Mouse (Mus musculus) embryonic facial prominence, embryonic 13.5 days (tissue): Measurements from ENCODE around the gene Mfsd6. TPM values are rescaled to one million over a fixed set of nuclear protein-coding genes. Genes with fewer than 3 reads are reported as not detected.

ENCODE experiments used
- ATAC-seq: fragments of 200-750 bp; cut with Nextera tagmentation; 2 replicates; pipeline ENCODE4 v1.8.0; 2017; ENCODE audit warnings: low read depth; ENCODE audit not compliant: insufficient number of reproducible peaks, insufficient read depth, low FRiP score, low TSS enrichment
- H3K27ac ChIP-seq: fragments of 300-500 bp; sonication (generic); 2 replicates; pipeline ENCODE4 v1.5.1; 2015; ENCODE audit warnings: moderate library complexity, mild to moderate bottlenecking, inconsistent platforms
- H3K27me3 ChIP-seq: fragments of 300-500 bp; sonication (generic); 2 replicates; pipeline ENCODE4 v1.6.1; 2015; ENCODE audit warnings: mild to moderate bottlenecking, inconsistent platforms
- H3K36me3 ChIP-seq: fragments of 300-500 bp; sonication (generic); 2 replicates; pipeline ENCODE4 v1.6.1; 2015; ENCODE audit warnings: mild to moderate bottlenecking, inconsistent platforms
- H3K4me1 ChIP-seq: fragments of 300-500 bp; sonication (generic); 2 replicates; pipeline ENCODE4 v1.6.1; 2015; ENCODE audit warnings: inconsistent platforms
- H3K4me2 ChIP-seq: fragments of 300-500 bp; sonication (generic); 2 replicates; pipeline ENCODE4 v1.6.1; 2015; ENCODE audit warnings: moderate library complexity, mild to moderate bottlenecking, inconsistent platforms
- H3K4me3 ChIP-seq: fragments of 300-500 bp; sonication (generic); 2 replicates; pipeline ENCODE4 v1.5.1; 2015; ENCODE audit warnings: mild to moderate bottlenecking, inconsistent platforms
- H3K9ac ChIP-seq: fragments of 300-500 bp; sonication (generic); 2 replicates; pipeline ENCODE4 v1.6.1; 2015; ENCODE audit warnings: mild to moderate bottlenecking, inconsistent platforms
- H3K9me3 ChIP-seq: fragments of 300-500 bp; sonication (generic); 2 replicates; pipeline ENCODE4 v1.6.1; 2016; ENCODE audit warnings: inconsistent platforms
- WGBS: fragments of 180-500 bp; shearing (Covaris S2); methylation state at CpG from one replicate; pipeline ENCODE4 v1.1.7; 2015; ENCODE audit warnings: mixed read lengths; 5-methylcytosine and 5-hydroxymethylcytosine counted together
- polyA plus RNA-seq: library from polyadenylated mRNA; unstranded; fragments of >200 nt; fragmentation: Nextera tagmentation; extraction: Ambion mirVana; gene quantifications from 2 replicates; pipeline ENCODE4 v1.2.1, GENCODE M21; 2015

The Mfsd6 gene
- polyA plus RNA-seq, 1 experiment from 2014 or later = 1.6 TPM

GRCm38 (mm10) chr1:52734208-52734607 lies 6.9 kb upstream of the Mfsd6 start:
- ATAC-seq = no peak
- no peak overlapping the region for H3K9ac ChIP-seq
- H3K27me3 ChIP-seq = peaks cover 4% of the 10 kb centered on the region; the same call in 1 of the 2 replicates
- no peak overlapping the region for H3K27ac ChIP-seq
- H3K4me3 ChIP-seq = no peak overlapping the region
- no peak overlapping the region for H3K4me2 ChIP-seq
- no peaks in the 10 kb centered on the region for H3K36me3 ChIP-seq
- H3K4me1 ChIP-seq = no peaks in the 10 kb centered on the region
- WGBS = 74% methylated on average over 4 of the region's 4 CpGs
- no peaks in the 10 kb centered on the region for H3K9me3 ChIP-seq

GRCm38 (mm10) chr1:52730258-52730657 lies 3.0 kb upstream of the Mfsd6 start:
- 82% methylated on average over 1 of the region's 1 CpGs for WGBS
- H3K4me2 ChIP-seq = no peak overlapping the region
- no peaks in the 10 kb centered on the region for H3K4me1 ChIP-seq

GRCm38 (mm10) chr1:52728857-52729489 lies 1.7 kb upstream of the Mfsd6 start:
- Histone ChIP-seq H3K4me2 (no peak overlapping the region), H3K36me3 (no peaks in the 10 kb centered on the region), H3K9me3 (no peaks in the 10 kb centered on the region), H3K27ac (no peak overlapping the region), H3K4me3 (no peak overlapping the region), H3K9ac (no peak overlapping the region), H3K27me3 (peaks cover 41% of the 10 kb centered on the region), H3K4me1 (no peaks in the 10 kb centered on the region)
- 92% methylated on average over 5 of the region's 5 CpGs for WGBS
- ATAC-seq = no peak

More at GRCm38 (mm10) chr1:52730258-52730657, 3.0 kb upstream of the Mfsd6 start:
- H3K9me3 ChIP-seq = no peaks in the 10 kb centered on the region
- no peak for ATAC-seq
- H3K36me3 ChIP-seq = no peaks in the 10 kb centered on the region
- H3K9ac ChIP-seq = no peak overlapping the region
- H3K27ac ChIP-seq = no peak overlapping the region
- H3K4me3 ChIP-seq = no peak overlapping the region
- peaks cover 39% of the 10 kb centered on the region for H3K27me3 ChIP-seq

GRCm38 (mm10) chr1:52726371-52727055 lies 749 bp downstream of the Mfsd6 start:
- Histone ChIP-seq H3K9ac (peak overlapping the region; percentile 74), H3K36me3 (no peaks in the 10 kb centered on the region), H3K4me1 (no peaks in the 10 kb centered on the region), H3K9me3 (no peaks in the 10 kb centered on the region), H3K4me2 (peak overlapping the region; percentile 99), H3K27me3 (peaks cover 41% of the 10 kb centered on the region), H3K4me3 (peak overlapping the region; percentile 73), H3K27ac (no peak overlapping the region; the same call in 1 of the 2 replicates)
- WGBS = under 1% methylated on average over 45 of the region's 56 CpGs
- ATAC-seq = peak; percentile 52

GRCm38 (mm10) chr1:52722586-52722985 lies 4.7 kb downstream of the Mfsd6 start:
- no peak overlapping the region for H3K27ac ChIP-seq

GRCm38 (mm10) chr1:52719096-52719495 lies 8.2 kb downstream of the Mfsd6 start:
- WGBS = 69% methylated on average over 5 of the region's 5 CpGs
- Histone ChIP-seq H3K4me1 (no peaks in the 10 kb centered on the region), H3K36me3 (no peaks in the 10 kb centered on the region), H3K4me2 (no peak overlapping the region), H3K27ac (no peak overlapping the region), H3K9me3 (no peaks in the 10 kb centered on the region), H3K4me3 (no peak overlapping the region), H3K27me3 (no peaks in the 10 kb centered on the region), H3K9ac (no peak overlapping the region)
- ATAC-seq = no peak

More at GRCm38 (mm10) chr1:52722586-52722985, 4.7 kb downstream of the Mfsd6 start:
- ATAC-seq = no peak
- Histone ChIP-seq H3K4me3 (no peak overlapping the region), H3K9ac (no peak overlapping the region), H3K27me3 (peaks cover 21% of the 10 kb centered on the region), H3K4me2 (no peak overlapping the region), H3K9me3 (no peaks in the 10 kb centered on the region), H3K36me3 (no peaks in the 10 kb centered on the region), H3K4me1 (no peaks in the 10 kb centered on the region)
- WGBS = 53% methylated on average over 4 of the region's 4 CpGs

GRCm38 (mm10) chr1:52718068-52718748 lies 9.1 kb downstream of the Mfsd6 start:
- H3K27ac ChIP-seq = no peak overlapping the region
- 42% methylated on average over 3 of the region's 3 CpGs for WGBS
- no peak for ATAC-seq

GRCm38 (mm10) chr1:52714451-52714850 lies 12.8 kb downstream of the Mfsd6 start:
- H3K27ac ChIP-seq = no peak overlapping the region
- no peak overlapping the region for H3K4me2 ChIP-seq
- H3K27me3 ChIP-seq = no peaks in the 10 kb centered on the region
- no peaks in the 10 kb centered on the region for H3K36me3 ChIP-seq
- 47% methylated on average over 1 of the region's 1 CpGs for WGBS
- H3K4me1 ChIP-seq = no peaks in the 10 kb centered on the region
- H3K4me3 ChIP-seq = no peak overlapping the region
- H3K9ac ChIP-seq = no peak overlapping the region
- H3K9me3 ChIP-seq = no peaks in the 10 kb centered on the region
- no peak for ATAC-seq

More at GRCm38 (mm10) chr1:52718068-52718748, 9.1 kb downstream of the Mfsd6 start:
- Histone ChIP-seq H3K4me3 (no peak overlapping the region), H3K9ac (no peak overlapping the region), H3K9me3 (no peaks in the 10 kb centered on the region), H3K4me2 (no peak overlapping the region), H3K36me3 (no peaks in the 10 kb centered on the region), H3K27me3 (no peaks in the 10 kb centered on the region), H3K4me1 (no peaks in the 10 kb centered on the region)

GRCm38 (mm10) chr1:52714021-52714420 lies 13.2 kb downstream of the Mfsd6 start:
- H3K4me1 ChIP-seq = no peaks in the 10 kb centered on the region
- H3K36me3 ChIP-seq = no peaks in the 10 kb centered on the region
- no peaks in the 10 kb centered on the region for H3K27me3 ChIP-seq
- no peak overlapping the region for H3K4me3 ChIP-seq
- H3K27ac ChIP-seq = no peak overlapping the region
- WGBS = 48% methylated on average over 3 of the region's 3 CpGs
- H3K9ac ChIP-seq = no peak overlapping the region
- no peak overlapping the region for H3K4me2 ChIP-seq
- no peaks in the 10 kb centered on the region for H3K9me3 ChIP-seq
- no peak for ATAC-seq

- H3K4me3 ChIP-seq = no peak overlapping the region
- H3K36me3 ChIP-seq = no peaks in the 10 kb centered on the region
- no peak overlapping the region for H3K9ac ChIP-seq
- H3K4me1 ChIP-seq = no peaks in the 10 kb centered on the region
- WGBS = 71% methylated on average over 6 of the region's 6 CpGs
- no peaks in the 10 kb centered on the region for H3K9me3 ChIP-seq
- H3K27ac ChIP-seq = no peak overlapping the region
- H3K4me2 ChIP-seq = no peak overlapping the region
- no peaks in the 10 kb centered on the region for H3K27me3 ChIP-seq
- ATAC-seq = no peak
Measured at GRCm38 (mm10) chr1:52708745-52709144, 18.5 kb downstream of the Mfsd6 start.

- H3K36me3 ChIP-seq = no peaks in the 10 kb centered on the region
- WGBS = 88% methylated on average over 3 of the region's 3 CpGs
- no peaks in the 10 kb centered on the region for H3K4me1 ChIP-seq
- no peaks in the 10 kb centered on the region for H3K9me3 ChIP-seq
- no peak overlapping the region for H3K9ac ChIP-seq
- H3K27ac ChIP-seq = no peak overlapping the region
- H3K4me3 ChIP-seq = no peak overlapping the region
- no peaks in the 10 kb centered on the region for H3K27me3 ChIP-seq
- no peak overlapping the region for H3K4me2 ChIP-seq
- ATAC-seq = no peak
Measured at GRCm38 (mm10) chr1:52707030-52707429, 20.2 kb downstream of the Mfsd6 start.
